Mouse (Mus musculus): ENCODE measurements around the gene Icam2. TPM values are rescaled to one million over a fixed set of nuclear protein-coding genes. Genes with fewer than 3 reads are reported as not detected.

The Icam2 gene
- total and polyA plus RNA-seq, 3 experiments = 15.3 to 40.1 (median 26.7) TPM

DNA sequence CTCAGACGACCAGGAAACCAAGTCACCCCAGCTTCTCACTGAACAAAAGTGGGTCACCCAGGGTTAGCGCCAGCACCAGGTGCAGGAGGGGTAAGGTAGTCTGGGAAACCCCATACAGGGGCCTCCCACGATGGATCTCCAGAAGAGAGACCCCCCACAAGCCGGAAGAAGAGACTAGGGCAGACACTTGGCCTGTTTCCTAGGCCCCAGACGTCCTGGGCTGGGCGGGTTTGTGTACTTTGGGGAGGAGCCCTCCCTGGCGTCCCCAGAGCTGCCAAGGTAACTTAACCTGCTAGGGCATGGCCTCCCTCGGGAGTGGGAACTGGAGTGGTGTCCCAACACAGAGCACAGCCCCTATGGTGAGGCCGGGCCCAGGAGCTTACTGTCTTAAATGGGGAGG is 13.3 kb downstream of the Icam2 start:
- H3K27me3 ChIP-seq (replicated peaks) = no peaks in the 10 kb centered on the region
- H3K9ac ChIP-seq (ENCODE audit: insufficient read depth, low read depth) = no peak overlapping the region
- in situ Hi-C loops (cut with MboI; ENCODE audit: low pct_ligation_motif_present, low pct_unique_long_range_greater_than_20kb, low sequenced_read_pairs) (no loop called here), dilution Hi-C loops (cut with MboI; ENCODE audit: extremely low pct_ligation_motif_present, extremely low pct_unique_long_range_greater_than_20kb, low sequenced_read_pairs) (no loop called here)
- H3K36me3 ChIP-seq (replicated peaks in 1 of 2; ENCODE audit: control insufficient read depth in 1 of 2, insufficient read depth in 1 of 2, low read length in 1 of 2) = peaks cover 17 to 38% of the 10 kb centered on the region in 2 experiments
- peaks cover 2% of the 10 kb centered on the region for H3K9me3 ChIP-seq (replicated peaks; ENCODE audit: low read length)
- no peaks in the 10 kb centered on the region for H3K79me2 ChIP-seq (replicated peaks; ENCODE audit: control insufficient read depth, extremely low read depth, insufficient read depth, poor library complexity, severe bottlenecking)
- H3K4me3 ChIP-seq (replicated peaks in 1 of 3; ENCODE audit: low read depth in 2 of 3, low read length in 2 of 3, poor library complexity in 1 of 3) = no peak overlapping the region
- no peak for TF ChIP-seq MYC (IDR thresholded peaks at IDR 0.05; ENCODE audit: low read depth, low read length)
- TF ChIP-seq ZKSCAN1 (IDR thresholded peaks at IDR 0.05; ENCODE audit: borderline replicate concordance, low read depth, low read length) = no peak
- TF ChIP-seq NRF1 (IDR thresholded peaks at IDR 0.05; ENCODE audit: low read depth, low read length) = no peak
- no peak for TF ChIP-seq KAT2A (IDR thresholded peaks at IDR 0.05; ENCODE audit: insufficient replicate concordance, low read length)
- TF ChIP-seq SIN3A (IDR thresholded peaks at IDR 0.05; ENCODE audit: low read length) = no peak
- TF ChIP-seq E2F4 (IDR thresholded peaks at IDR 0.05; ENCODE audit: insufficient replicate concordance, low read depth, low read length) = no peak
- no peak for TF ChIP-seq UBTF (IDR thresholded peaks at IDR 0.05; ENCODE audit: low read depth, low read length)
- no peak for TF ChIP-seq CHD1 (IDR thresholded peaks at IDR 0.05; ENCODE audit: low read depth, low read length)
- no peak for TF ChIP-seq ZMIZ1 (IDR thresholded peaks at IDR 0.05; ENCODE audit: low read depth, low read length)
- TF ChIP-seq MXI1 (IDR thresholded peaks at IDR 0.05; ENCODE audit: low read depth, low read length) = no peak
- no peak for TF ChIP-seq HCFC1 (IDR thresholded peaks at IDR 0.05; ENCODE audit: low read depth, low read length)
- TF ChIP-seq BHLHE40 (IDR thresholded peaks at IDR 0.05; ENCODE audit: low read depth, low read length) = no peak
- no peak for TF ChIP-seq SMC3 (IDR thresholded peaks at IDR 0.05; ENCODE audit: low read depth, low read length)
- no peak for TF ChIP-seq ZC3H11A (IDR thresholded peaks at IDR 0.05; ENCODE audit: low read depth, low read length)
- peaks cover 0 to 21% of the 10 kb centered on the region in 2 experiments; a peak in 3 of 4 replicates for H3K4me1 ChIP-seq (ENCODE audit: control insufficient read depth in 1 of 2, insufficient read depth in 2 of 2)
- no peak overlapping the region for H3K27ac ChIP-seq (ENCODE audit: insufficient read depth, low read depth)
- no peak overlapping the region for H3K4me2 ChIP-seq (ENCODE audit: insufficient read depth, low read depth, poor library complexity, severe bottlenecking)
- DNase-seq (ENCODE audit: extremely low read depth) = no peak

DNA sequence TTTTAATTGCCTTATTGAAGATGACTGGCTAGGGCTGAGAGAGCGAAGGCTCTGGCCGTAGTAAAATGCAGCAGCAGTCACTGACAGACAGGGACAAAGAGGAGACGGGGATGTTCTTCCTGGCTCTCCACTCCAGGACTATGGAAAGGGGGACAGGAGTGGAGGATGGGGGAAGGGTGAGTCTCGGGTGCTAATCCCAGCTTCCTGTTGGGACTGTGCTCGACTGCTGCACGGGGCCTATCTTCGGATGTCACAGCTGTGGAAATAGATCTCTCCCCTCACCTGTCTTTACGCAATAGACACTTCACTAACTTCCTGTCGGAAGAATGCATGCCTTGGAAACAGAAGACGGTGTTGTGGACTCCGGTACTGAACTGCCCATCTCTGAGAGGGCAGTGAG is 13.9 kb downstream of the Icam2 start:
- no peaks in the 10 kb centered on the region for H3K27me3 ChIP-seq (replicated peaks)
- dilution Hi-C loops (cut with MboI; ENCODE audit: extremely low pct_ligation_motif_present, extremely low pct_unique_long_range_greater_than_20kb, low sequenced_read_pairs) = no loop called here
- peaks cover 2% of the 10 kb centered on the region for H3K9me3 ChIP-seq (replicated peaks; ENCODE audit: low read length)
- no peak overlapping the region for H3K4me2 ChIP-seq (ENCODE audit: insufficient read depth, low read depth, poor library complexity, severe bottlenecking)
- H3K4me1 ChIP-seq (ENCODE audit: control insufficient read depth in 1 of 2, insufficient read depth in 2 of 2) = peaks cover 0 to 21% of the 10 kb centered on the region in 2 experiments; a peak in 3 of 4 replicates
- DNase-seq (ENCODE audit: extremely low read depth) = no peak
- TF ChIP-seq CHD1 (IDR thresholded peaks at IDR 0.05; ENCODE audit: low read depth, low read length) = no peak
- TF ChIP-seq USF1 (IDR thresholded peaks at IDR 0.05; ENCODE audit: low read depth, low read length) = no peak
- TF ChIP-seq PAX5 (IDR thresholded peaks at IDR 0.05; ENCODE audit: low read length) = no peak
- TF ChIP-seq MAZ (IDR thresholded peaks at IDR 0.05; ENCODE audit: low read depth, low read length) = no peak
- TF ChIP-seq JUN (IDR thresholded peaks at IDR 0.05; ENCODE audit: insufficient read depth, low read depth, low read length) = no peak
- TF ChIP-seq JUND (conservative IDR thresholded peaks at IDR 0.05; ENCODE audit: low read depth, low read length) = no peak
- no peak for TF ChIP-seq UBTF (IDR thresholded peaks at IDR 0.05; ENCODE audit: low read depth, low read length)
- no peak overlapping the region for H3K27ac ChIP-seq (ENCODE audit: insufficient read depth, low read depth)
- in situ Hi-C loops (cut with MboI; ENCODE audit: low pct_ligation_motif_present, low pct_unique_long_range_greater_than_20kb, low sequenced_read_pairs) = no loop called here
- no peak overlapping the region for H3K4me3 ChIP-seq (replicated peaks in 1 of 3; ENCODE audit: low read depth in 2 of 3, low read length in 2 of 3, poor library complexity in 1 of 3)
- H3K9ac ChIP-seq (ENCODE audit: insufficient read depth, low read depth) = no peak overlapping the region
- no peaks in the 10 kb centered on the region for H3K79me2 ChIP-seq (replicated peaks; ENCODE audit: control insufficient read depth, extremely low read depth, insufficient read depth, poor library complexity, severe bottlenecking)
- peaks cover 17 to 38% of the 10 kb centered on the region in 2 experiments for H3K36me3 ChIP-seq (replicated peaks in 1 of 2; ENCODE audit: control insufficient read depth in 1 of 2, insufficient read depth in 1 of 2, low read length in 1 of 2)
